Mouse (Mus musculus) regulatory T cell (primary cell): Measurements from ENCODE around the gene Eif3f.

Source experiments
- in situ Hi-C: fragments of 300-600 bp; cut with MboI, MseI; formaldehyde crosslinking; loops from one replicate; pipeline ENCODE4 v1.15.1; 2025; ENCODE audit warnings: high pct_unique_total_duplicates

Gene Eif3f

GRCm38 (mm10) chr7:108966742-108967362 lies 32.6 kb downstream of the Eif3f start:
- in situ Hi-C loops = loop anchor here (5.0 kb wide), 1 partner anchor 55 kb away; no protein-coding TSS in a partner anchor

GRCm38 (mm10) chr7:108968201-108968600 lies 34.0 kb downstream of the Eif3f start:
- in situ Hi-C loops = loop anchor here (5.0 kb wide), 1 partner anchor 54 kb away; no protein-coding TSS in a partner anchor

GRCm38 (mm10) chr7:108972273-108972672 lies 38.1 kb downstream of the Eif3f start:
- in situ Hi-C loops = no loop called here

- in situ Hi-C loops = no loop called here
Measured at GRCm38 (mm10) chr7:108985934-108986708, 51.9 kb downstream of the Eif3f start.

GRCm38 (mm10) chr7:108991207-108991606 lies 57.0 kb downstream of the Eif3f start:
- in situ Hi-C loops = no loop called here
